Mouse (Mus musculus): Measurements from ENCODE around the gene Acy3. TPM values are rescaled to one million over a fixed set of nuclear protein-coding genes. Genes with fewer than 3 reads are reported as not detected.
"Not testable (repeated sequence)": the region's sequence is repeated elsewhere in the genome, so short reads cannot be mapped to it uniquely, and the experiment has no call there.

Gene Acy3
- 1 to 10 TPM; 1.7 to 2.7 TPM for total RNA-seq (2021)
- long read RNA-seq, experiment 1, partial matches to known transcripts, result 0 of 1 reads
- long read RNA-seq, experiment 1, other reads (novel, unspliced or antisense), result 0 of 1 reads
- long read RNA-seq, experiment 2, partial matches to known transcripts, result 0 of 5 reads
- long read RNA-seq, experiment 2, other reads (novel, unspliced or antisense), result 2 of 5 reads

DNA sequence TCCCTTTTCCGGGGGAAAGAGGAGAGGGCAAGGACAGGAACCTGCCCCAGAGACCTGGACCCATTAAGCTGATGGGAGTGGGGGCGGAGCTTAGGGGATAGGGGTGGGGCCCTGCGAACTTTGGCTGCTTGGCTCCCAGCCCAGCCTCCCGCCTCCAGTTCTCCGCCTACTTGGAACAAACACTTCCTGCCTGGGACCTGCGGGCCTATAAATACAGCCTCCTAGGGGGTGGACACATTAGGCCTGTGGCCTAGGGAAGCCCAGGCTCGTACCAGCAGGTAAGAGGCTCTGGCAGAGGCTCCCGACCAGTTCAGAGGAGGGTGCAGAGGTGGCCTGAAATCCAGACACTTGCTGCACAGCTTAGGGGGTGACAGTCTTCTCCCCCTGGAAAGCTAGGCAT lies at the start of gene Acy3:
Acy3 (plus strand) TSS at position 237 of the 400 bp plus-strand sequence.
- peak; percentile 84 for DNase-seq

DNA sequence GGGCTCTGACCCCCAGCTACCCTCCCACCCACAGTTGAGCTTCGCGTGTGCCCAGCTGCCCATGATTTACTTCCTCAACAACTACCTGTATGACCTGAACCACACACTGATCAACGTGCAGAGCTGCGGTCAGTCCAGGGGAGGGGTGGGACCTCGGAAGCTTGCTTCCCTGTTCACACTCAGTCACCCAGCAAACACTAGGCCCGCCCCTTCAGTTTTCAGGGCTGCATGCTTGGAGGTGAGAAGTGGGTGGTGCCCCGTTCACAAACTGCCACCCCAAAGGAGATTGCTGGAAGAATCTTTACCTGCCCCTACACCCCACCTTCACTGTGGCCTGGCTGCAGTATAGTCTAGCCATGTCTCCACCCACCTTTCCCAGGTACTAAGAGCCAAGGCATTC lies 44.1 kb upstream of the Acy3 start:
- DNase-seq, result no peak

DNA sequence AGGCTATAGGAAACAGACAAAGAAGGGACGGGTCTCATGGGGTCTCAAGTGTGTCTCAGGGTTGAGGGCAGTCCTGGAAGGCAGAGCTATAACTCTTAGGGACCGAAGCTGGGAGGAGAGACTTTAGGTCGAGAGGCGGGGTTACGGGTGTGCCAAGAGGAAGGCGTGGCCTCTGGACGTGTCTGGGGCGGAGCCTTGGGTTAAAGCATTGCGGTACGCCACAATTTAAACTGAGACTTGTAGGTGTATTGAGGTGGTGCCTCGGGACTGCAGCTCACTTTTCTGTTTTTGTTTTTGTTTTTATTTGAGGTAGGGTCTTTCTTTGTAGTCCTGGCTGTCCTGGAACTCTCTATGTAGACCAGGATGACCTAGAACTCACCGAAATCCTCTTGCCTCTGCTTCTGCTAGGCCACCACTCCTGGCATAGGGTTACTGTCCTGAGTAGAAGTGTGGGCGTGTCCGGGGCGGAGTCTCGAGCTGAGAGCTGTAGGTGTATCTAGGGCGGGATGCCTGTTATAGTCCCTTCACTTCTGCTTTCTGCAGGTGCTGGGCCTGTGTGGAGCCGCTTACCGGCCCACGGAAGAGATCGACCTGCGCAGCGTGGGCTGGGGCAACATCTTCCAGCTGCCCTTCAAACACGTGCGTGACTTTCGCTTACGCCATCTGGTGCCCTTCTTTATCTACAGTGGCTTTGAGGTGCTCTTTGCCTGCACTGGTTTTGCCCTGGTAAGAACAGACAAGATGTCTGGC lies 43.2 kb upstream of the Acy3 start:
- no peak for DNase-seq

DNA sequence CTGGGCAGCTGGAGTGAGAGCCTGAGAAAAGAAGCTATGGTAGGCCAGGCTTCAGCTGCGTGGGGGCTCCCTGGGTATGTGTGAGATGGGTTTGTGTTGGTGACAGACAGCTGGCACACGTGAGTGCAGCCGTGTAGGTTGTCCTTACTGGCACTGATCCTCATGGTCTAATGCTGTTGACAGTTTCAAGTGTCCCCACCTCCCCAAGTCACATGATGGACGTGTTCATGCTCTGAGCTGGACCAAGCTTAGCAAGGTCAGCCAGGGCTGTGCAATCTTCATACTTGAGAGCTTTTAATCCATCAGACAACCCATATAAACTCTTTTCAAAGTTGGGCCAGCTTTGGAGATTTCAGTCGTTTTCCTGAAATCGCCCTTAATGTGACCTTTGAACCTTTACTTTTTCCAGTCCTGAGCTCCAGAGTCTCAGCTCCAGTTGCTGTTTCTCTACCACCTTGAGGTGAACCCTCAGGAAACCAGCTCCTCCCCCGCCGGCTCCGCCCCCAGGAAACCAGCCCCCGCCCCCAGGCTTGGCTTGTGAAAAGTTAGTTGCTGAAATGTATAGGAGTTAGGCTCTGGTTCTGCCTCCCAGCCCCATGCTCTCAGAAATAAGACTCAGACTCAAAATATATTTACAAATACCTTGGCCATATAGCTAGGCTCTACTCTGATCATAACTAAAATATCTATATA lies 40.4 kb upstream of the Acy3 start:
- DNase-seq, result no peak

DNA sequence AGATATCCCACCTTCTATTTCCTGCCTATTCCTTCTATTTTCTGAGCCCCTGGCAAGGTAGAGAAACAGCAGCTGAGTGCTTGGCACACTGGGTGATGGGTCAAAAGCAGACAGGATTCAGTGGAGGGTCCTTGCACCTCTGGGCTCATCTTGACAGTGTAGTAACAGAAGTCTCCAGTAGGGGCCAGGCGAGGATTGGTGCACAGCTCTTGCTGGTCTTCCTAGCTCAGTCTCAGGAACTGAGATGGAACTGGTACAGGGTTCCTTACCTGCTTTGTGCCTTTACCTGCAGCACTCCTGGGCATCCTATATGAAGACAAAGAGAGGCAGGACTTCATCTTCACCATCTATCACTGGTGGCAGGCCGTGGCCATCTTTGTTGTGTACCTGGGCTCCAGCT lies 39.7 kb upstream of the Acy3 start:
- DNase-seq, result no peak

DNA sequence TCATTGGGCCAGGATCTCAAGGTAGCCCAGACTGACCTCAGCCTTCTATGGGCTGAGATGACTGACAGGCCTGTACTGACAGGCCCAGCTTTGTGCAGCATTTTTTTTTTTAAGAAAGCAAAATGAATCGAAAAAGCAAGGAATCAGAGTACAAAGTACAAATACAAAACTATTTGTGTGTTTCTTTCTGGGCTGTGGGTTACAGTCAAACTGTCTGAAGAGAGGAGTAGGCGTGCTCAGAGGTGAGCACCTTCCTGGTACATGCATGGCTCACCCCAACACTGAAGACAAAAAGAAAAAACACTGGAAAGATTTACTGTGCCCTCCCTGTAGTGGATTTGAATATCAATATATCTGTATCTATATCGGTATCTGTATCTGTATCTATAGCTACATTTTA lies 38.6 kb upstream of the Acy3 start:
- no peak for DNase-seq

DNA sequence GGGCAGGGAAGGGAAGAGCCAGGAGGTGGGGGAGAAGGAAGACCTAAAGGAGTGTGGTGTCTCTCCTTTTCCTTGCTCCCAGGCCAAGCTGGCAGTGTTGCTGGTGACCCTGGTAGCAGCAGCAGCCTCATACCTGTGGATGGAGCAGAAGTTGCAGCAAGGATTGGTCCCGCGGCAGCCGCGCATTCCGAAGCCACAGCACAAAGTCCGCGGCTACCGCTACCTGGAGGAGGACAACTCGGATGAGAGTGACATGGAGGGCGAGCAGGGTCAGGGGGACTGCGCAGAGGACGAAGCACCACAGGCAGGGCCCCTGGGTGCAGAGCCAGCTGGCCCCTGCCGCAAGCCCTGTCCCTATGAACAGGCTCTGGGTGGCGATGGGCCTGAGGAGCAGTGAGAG lies 37.8 kb upstream of the Acy3 start:
- no peak for DNase-seq

DNA sequence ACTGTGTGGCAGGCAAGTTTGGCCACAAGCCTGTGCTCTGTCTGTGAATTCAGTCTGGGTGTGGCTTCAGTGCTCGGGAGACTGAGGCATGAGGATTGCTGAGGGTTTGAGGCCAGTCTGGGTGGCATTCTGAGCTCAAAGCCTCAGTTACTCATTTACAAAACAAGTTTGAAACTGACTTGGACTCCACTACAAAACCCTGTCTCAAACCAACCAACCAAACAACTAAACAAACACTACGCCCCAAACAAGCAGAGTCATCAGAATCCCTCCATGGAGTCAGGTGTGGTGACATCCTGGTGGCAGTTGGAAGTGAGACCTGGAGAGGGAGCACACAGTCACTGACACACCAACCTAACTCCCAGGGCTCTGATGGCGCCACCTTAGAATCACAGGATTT lies 36.0 kb upstream of the Acy3 start:
- DNase-seq, result no peak

DNA sequence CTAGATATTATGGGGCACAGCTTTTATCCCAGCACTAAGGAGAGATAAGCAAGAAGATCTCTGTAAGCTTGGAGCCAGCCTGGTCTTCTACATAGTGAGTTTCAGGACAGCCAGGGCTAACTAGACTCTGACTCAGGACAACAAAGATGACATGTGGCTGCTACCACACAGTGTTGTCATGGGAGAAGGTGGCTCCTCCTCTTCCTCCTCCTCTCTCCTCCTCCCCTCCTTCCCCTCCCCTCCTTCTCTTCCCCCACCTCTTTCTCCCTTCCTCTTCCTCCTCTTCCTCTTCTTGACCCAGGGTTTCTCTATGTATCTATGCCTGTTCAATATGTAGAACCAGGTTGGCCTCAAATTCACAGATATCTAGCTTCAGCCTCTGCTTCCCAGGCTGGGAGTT lies 34.9 kb upstream of the Acy3 start:
- no peak for DNase-seq

DNA sequence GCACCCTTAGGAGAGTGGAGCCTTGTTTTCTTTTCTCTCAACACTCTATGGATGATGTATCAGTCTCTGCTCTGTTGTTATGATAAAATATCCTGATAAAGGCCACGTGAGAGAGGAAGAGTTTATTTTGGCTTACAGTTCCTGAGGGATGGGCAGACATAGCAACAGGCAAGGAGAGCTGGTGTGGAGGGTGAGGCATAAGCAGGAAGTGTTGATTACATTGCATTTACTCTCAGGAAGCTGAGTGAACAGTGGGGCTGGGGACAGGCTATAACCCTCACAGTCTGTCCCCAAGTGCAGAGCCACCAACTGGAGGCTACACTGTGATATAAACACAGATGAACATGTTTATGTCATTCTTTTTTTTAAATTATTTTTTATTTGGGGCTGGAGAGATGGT lies 34.3 kb upstream of the Acy3 start:
- no peak for DNase-seq

DNA sequence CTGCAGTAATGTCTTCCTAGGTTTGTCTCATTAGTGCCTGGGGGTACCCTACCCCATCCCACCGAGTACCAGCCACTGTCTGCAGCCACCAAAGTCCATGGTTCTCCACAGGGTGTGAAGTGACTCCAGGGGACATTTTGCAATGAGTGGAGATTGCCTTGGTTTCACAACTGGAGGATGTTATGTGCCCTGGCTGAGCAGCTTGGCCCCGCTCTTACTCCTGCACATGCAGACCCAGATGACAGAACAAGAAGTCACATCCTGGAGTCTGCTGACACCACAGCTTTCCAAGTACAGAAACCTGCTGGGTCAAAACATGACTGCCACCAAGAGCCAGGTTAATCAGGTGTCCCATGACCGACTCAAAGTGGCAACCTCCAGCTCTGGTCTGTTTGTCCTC lies 31.3 kb upstream of the Acy3 start:
- no peak for DNase-seq

DNA sequence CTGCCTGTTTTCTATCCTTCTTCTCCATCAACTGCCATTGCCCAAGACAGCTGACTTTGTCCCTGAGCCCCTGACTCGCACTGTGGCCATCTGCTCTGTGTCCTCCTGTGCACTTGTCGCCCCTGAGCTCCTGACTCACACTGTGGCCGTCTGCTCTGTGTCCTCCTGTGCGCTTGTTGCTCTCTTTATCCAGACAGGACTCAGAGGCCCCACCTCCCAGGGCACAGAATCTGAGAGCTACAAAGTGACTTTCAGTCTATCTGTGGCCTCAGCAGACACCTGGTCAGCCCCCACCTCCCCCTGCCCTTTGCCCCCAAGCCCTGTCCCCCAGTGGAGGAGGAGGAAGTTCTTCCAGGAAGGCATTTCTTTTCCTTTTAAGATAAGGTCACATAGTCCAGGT lies 30.6 kb upstream of the Acy3 start:
- DNase-seq, result no peak

DNA sequence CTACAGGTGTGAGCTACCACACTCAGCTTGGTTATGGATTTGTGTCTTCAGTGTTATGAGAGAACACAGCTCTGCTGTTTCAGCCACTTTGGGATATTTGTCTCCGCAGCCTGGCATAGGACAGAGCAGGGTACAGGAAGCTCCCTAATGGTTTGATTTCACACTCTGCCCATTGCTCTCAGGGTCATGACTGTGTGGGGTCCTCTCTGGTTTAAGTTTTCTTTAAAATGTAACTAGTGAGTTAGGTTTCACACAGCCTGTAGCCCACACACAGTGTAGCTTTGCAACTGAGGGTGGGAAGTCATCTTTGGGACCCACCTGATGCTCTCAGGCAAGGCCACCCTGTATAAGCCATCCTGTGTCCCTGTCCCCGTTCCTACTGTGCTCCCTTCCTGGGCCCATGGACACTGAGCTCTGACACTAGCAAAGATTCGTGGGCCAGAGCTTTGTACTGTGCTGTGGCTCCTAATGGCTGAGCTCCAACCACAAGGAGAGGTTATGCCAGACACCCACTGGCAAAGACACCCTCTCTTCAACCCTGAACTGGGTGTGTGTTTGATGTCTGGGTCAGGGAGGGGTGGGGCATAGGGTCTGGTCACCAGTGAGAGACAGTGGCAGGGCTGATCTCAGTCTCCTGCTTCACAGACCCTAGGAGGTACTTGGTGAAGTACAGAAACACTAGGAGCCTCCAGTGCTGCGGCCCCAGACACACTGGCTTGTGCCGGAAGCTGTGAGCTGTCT lies 28.9 kb upstream of the Acy3 start:
- DNase-seq, result not testable (repeated sequence)

DNA sequence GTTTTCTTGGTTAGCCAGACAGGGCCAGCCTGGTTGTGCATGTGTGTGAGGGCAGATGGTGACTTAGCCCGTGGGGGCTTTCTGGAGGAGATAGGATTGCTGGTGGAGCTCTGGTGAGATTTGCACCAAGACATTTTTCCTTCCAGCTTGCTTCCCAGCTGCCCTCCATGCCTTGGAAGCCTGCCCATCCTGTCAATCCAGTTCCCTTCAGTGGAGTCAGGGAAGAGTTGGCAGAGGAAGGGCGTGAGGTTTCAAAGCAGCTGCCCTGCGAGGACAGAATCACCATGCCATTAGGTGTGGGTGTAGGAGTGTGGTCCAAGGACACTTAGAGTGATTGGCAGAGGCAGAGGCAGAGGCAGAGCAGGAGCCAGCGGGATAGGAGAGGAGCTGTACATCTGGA lies 27.9 kb upstream of the Acy3 start, which contains the start of gene Aldh3b3:
Aldh3b3 (plus strand) TSS at position 176 of the 400 bp plus-strand sequence.
- no peak for DNase-seq

DNA sequence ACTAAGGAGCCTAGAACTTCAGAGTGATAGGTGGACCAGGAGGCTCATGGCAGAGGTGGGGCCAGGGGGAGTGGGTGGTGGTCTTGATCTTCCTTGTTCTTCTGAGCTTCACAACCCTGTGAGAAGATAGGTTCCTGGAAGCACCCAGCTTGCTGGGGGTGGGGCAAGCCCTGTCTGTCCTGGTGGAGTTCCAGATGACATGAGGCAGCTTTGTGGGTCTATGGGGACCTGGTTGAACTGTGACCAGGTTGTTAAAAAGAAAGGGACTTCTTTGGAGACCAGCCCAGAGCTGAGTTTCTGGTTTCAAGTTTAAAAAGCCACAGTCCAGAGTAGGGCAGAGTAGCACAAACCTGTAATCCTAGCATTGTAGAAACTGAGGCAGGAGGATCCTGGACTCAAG lies 27.3 kb upstream of the Acy3 start:
- no peak for DNase-seq

DNA sequence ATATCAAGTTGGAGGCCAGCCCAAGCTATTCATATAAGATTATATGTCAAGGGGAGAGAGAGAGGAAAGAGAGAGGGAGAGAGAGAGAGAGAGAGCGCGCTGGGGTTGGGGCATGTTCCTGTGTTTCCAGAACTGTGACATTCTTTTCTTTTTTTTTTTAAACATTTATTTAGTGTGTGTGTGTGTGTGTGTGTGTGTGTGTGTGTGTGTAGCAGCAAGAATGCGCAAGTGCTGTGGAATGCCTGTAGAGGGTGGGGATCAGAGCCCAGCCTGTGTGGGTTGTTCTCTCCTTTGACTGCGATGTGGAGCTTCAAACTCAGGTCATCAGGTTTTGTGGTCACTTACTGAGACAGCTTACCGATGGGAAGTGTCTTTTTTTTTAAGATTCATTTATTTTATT lies 26.2 kb upstream of the Acy3 start:
- DNase-seq, result no peak

DNA sequence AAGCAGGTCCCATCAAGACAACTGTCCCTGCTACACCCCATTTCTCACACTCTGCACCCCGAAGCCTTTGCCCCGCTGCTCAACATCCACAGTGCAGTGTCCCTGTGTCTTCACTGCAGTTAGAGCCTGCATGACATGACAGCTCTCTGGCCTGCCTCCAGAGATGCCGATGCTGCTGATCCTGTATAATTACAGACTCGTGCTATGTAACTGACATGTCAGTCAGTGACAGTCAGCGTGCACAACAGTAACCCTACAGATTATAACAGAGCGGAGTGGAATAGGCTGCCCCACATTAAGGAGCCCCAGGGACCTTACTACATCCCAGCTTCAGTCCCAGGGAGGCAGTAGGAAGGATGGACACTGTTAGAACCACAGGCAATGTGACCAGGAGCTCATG lies 24.6 kb upstream of the Acy3 start:
- not testable (repeated sequence) for DNase-seq

DNA sequence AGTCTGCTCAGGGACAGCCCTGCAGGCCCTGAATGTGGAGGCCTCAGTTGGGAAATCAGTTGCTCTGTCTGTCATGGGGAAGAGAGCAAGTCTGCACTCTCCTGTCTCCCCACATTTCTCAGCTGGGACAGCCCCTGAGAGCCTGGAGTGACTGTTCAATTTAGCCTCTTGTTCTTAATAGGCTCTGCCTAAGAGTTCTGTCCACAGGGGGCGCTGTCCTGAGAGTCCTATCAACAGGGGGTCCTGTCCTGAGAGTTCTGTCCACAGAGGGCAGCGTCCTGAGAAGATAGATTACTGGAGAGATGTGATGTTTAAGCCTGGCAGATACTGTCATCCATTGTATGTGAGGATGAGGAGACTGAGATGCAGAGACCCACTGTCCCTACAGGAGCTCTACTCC lies 23.9 kb upstream of the Acy3 start:
- DNase-seq, result no peak

DNA sequence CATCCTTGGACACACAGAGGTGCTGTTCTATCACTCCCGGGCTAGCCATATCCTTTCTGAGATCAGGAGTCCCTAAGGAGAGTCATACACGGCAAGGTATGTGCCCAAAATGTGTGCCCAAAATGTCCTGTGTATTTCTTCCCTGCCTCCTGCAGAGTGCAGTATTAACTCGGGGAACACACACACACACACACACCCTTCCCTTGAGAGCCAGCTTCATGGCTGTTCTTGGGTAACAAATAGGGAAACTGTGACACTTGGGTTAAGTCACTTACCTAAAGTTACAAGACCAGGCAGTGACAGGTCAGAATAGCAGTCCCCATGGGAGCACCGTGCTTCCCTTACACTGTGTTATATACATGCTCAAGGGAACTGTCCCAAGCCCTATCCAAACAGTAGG lies 22.3 kb upstream of the Acy3 start:
- no peak for DNase-seq

DNA sequence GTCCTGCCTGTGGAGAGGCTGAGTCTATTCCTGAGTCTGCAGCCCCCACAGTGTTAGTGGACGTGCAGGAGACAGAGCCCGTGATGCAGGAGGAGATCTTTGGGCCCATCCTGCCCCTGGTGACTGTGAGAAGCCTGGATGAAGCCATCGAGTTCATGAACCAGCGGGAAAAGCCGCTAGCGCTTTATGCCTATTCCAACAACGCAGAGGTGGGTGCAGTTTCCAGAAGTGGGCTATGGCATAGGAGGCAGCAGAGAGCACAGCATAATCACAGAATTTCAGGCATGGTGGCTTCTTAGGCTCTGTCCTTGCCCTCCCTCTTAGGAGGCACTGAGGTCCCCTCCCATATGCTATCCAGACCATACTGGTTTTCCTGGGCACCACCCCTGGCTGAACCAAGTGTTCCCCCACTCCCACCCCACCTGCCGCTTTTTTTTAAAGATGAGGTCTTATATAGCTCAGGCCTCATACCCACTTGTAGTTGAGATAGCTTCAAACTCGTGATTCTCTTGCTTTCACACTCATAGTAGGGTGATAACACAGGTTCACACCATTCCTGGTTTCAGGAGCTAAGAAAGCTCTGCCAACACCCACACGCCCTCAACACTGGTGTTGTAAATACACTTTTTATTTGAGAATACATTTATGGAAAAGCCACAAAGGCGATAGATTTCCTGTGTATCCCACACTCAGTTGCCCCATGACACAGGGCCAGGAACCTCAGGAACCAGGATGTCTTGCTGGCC lies 19.9 kb upstream of the Acy3 start:
- no peak for DNase-seq

DNA sequence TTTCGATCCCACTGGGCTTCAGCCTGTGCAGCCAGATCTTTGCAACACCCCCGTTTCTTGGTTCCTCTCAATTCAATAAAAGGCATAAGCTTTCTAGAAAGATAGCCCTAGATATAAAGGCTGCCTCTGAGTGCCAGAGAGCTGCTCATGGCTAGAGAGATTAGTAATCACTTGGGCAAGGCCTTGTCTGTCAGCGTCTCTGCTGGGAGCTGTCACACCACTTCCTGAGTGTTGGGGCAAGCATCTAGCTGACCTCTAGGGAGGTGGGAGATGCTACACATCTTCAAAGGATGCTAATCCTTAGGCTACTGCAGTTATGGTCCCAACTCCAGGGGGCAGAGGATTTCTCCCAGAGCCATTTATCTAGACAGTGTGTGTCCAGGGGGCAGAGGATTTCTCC lies 19.1 kb upstream of the Acy3 start:
- no peak for DNase-seq

DNA sequence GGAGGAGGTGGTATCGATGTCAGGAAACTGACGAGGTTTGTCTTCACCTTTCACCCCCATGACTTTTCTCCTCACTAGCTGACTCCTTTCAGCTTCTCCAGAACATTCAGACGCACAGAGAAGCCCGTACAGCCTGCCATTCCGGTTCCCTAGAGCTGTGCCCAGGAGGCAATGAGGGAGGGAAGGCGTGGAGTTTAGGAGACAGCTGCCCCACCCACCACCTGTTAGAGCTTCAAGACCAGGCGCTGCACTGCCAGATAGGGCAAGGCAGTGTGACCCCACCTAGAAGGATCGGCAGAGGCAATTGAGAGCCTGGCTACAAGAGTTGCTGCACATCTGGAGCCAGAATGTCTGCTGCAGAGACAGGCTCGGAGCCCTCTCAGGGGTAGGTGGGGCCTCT lies 14.1 kb upstream of the Acy3 start, which contains the start of gene Aldh3b2:
Aldh3b2 (plus strand) TSS at position 100 of the 400 bp plus-strand sequence.
- no peak for DNase-seq
